ENCODE assay signal across 8 mouse cellular contexts in the genomic region with DNA sequence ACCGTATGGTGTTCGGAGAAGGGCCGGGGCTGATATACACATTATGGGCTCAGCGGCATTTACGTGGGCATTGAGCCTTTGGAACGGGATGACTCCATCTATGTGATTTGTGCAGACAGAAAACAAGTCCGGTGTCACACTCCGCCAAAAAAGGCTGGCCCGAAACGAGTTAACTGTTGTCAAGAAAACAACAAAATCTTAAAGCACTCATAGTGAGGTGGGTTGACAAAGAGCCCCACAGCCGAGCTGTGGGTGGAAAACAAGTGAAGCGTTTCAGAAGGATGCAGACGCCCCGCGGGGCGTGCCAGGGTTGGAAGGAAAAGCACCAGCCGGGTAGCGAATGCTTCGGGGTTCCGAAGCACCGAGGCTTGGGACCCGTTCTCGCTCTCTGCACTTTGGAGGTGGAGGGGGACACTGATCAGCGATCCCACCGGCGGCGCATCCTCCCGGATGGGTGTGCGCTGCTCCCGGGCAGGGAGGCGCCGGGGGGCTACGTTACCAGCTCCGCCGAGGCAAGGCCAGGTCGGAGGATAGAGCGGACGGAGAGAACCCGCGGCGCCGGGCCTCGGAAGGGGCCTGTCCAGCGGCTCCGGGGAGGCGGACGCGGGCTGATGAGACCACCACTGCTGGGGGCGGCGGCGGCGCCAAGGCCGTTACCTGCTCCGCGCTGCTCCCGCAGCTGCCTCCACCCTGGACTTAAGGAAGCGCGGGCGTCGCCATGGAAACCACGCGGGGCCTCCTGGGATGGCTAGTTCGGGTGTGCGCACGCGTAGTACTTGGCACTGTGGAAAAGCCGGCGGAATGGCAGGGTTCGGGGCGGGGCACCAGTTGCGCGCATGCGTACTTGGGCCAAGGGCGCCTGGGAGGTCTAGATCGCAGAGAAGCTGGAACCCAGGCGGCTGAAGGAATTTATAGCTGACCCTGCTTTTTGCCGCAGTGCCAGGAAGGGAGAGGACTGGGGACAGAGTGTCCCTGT. TPM values are rescaled to one million over a fixed set of nuclear protein-coding genes. Genes with fewer than 3 reads are reported as not detected.
A peak's percentile ranks its signal among the peaks of the same experiment; 100 is the strongest.
DNase-seq lines count a peak whose midpoint lies in the region; ATAC-seq lines count a peak whose summit lies in the region.

TSS of gene Lca5l (minus strand) at position 741 of the 976 bp plus-strand sequence.

- H3K9ac ChIP-seq in hindbrain, embryonic 14.5 days: peak within 1 kb of the TSS; percentile 84

- H3K4me3 ChIP-seq in hindbrain, embryonic 14.5 days (replicated peaks; ENCODE audit: low read length): peak within 1 kb of the TSS; percentile 86

- H3K27ac ChIP-seq in hindbrain, embryonic 14.5 days: peak within 1 kb of the TSS; percentile 80

- H3K9me3 ChIP-seq in hindbrain, embryonic 14.5 days (ENCODE audit: control insufficient read depth, low read length): no peaks in the 10 kb centered on the region

- no peaks in the 10 kb centered on the region for H3K27me3 ChIP-seq in hindbrain, embryonic 14.5 days (ENCODE audit: control insufficient read depth, insufficient read depth, low read length)

- WGBS in hindbrain, embryonic 14.5 days: under 1% methylated on average over 76 of the region's 77 CpGs

- H3K4me2 ChIP-seq in hindbrain, embryonic 14.5 days (replicated peaks): peak within 1 kb of the TSS; percentile 54

- peak; percentile 99 for DNase-seq in R1 (ENCODE audit: low read depth, low spot score)
- peak; percentile 100 for DNase-seq in cerebellum, postnatal 25 days
- peak; percentile 99 for DNase-seq in frontal cortex, postnatal 25 days (ENCODE audit: low spot score in 2 of 2)
- peak; percentile 100 for DNase-seq in hindbrain, embryonic 14.5 days (ENCODE audit: low spot score)
- DNase-seq in layer of hippocampus, postnatal 36 days: peak; percentile 99
- DNase-seq in lung, postnatal 36 days: peak; percentile 99
- DNase-seq in retina, postnatal 1 day: peak; percentile 99
- peak; percentile 98 to 99 for DNase-seq in urinary bladder, adult 18-20 months (ENCODE audit: low spot score in 2 of 2)

- peaks cover 6% of the 10 kb centered on the region; the same call in 1 of the 2 replicates for H3K4me1 ChIP-seq in hindbrain, embryonic 14.5 days (replicated peaks; ENCODE audit: control insufficient read depth, insufficient read depth, low read length)

- no peaks in the 10 kb centered on the region for H3K36me3 ChIP-seq in hindbrain, embryonic 14.5 days (replicated peaks; ENCODE audit: control insufficient read depth, insufficient read depth)

- peak; percentile 98 for ATAC-seq in hindbrain, embryonic 14.5 days (ENCODE audit: low FRiP score)

RNA-seq across cellular contexts. Expression of gene Lca5l, which starts in this region (rescaled TPM):
- 1.3 and 2.1 TPM in 2 replicates for polyA plus RNA-seq in hindbrain, embryonic 14.5 days (2014; fragmentation: Nextera tagmentation; extraction: Ambion mirVana)
- 1 to 10 TPM; 1.6 to 1.7 TPM for total RNA-seq in layer of hippocampus, postnatal 36 days (2021)

Comparison
In these comparisons a context has a peak if more than half of its experiments do, and no peak if none do; other contexts are left out.
1. Peak in every context shown above with its lines: DNase-seq, ATAC-seq, H3K4me3 ChIP-seq and H3K27ac ChIP-seq.